Mouse (Mus musculus): ENCODE results near the gene Ppm1h.

DNA sequence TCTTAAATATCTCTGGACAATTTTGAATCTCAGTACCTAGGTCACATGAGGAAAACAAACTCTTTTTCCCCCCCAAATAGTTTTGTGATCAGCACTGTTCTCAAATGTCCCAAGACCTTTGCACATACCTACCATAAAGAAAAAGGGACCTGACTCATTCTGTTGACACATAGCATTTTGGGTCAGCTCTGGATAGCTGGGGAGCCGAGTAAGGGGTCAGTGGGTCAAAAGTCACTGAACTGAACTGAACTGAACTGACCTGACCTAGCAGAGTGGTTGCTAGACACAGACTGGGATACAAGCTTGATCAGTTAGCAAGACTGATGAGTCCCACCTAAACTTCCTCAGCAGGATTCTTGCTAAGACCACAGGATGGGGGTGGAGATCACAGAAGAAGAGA lies 6.7 kb downstream of the Ppm1h start:
- no peak for TF ChIP-seq E2F4 (IDR thresholded peaks at IDR 0.05; ENCODE audit: insufficient read depth)
- TF ChIP-seq TCF12 (IDR thresholded peaks at IDR 0.05; ENCODE audit: insufficient read depth, poor library complexity, severe bottlenecking): no peak
- no peak for TF ChIP-seq TCF3 (IDR thresholded peaks at IDR 0.05; ENCODE audit: insufficient read length, low read depth)
- TF ChIP-seq MAX (IDR thresholded peaks at IDR 0.05; ENCODE audit: low read depth): no peak
- no peak for TF ChIP-seq POLR2A (IDR thresholded peaks at IDR 0.05; ENCODE audit: insufficient read length, low read depth)
- no peak for TF ChIP-seq USF1 (IDR thresholded peaks at IDR 0.05; ENCODE audit: low read depth)
- TF ChIP-seq POLR2AphosphoS2 (IDR thresholded peaks at IDR 0.05; ENCODE audit: insufficient read length, low read depth): no peak
- TF ChIP-seq MYOD1 (IDR thresholded peaks at IDR 0.05; ENCODE audit: control insufficient read depth in 1 of 3, insufficient read length in 2 of 3, low read depth in 2 of 3): no peak
- TF ChIP-seq REST (IDR thresholded peaks at IDR 0.05; ENCODE audit: insufficient read depth, insufficient read length): no peak
- no peak for TF ChIP-seq MYOG (IDR thresholded peaks at IDR 0.05; ENCODE audit: control insufficient read depth in 1 of 3, insufficient read depth in 1 of 3, insufficient read length in 2 of 3, low read depth in 2 of 3)
- TF ChIP-seq CEBPB (IDR thresholded peaks at IDR 0.05; ENCODE audit: insufficient read depth, poor library complexity, severe bottlenecking): no peak

Measured in myocyte (in vitro differentiated cells).